Comparison of ENCODE assay signal across 30 mouse cellular contexts in genomic region chr10:97028776-97029175, GRCm38 (mm10).
DNase-seq lines count a peak whose midpoint lies in the region; ATAC-seq and TF ChIP-seq lines count a peak whose summit lies in the region.
"Had no signal": no experiment of that assay in that cellular context is flagged by ENCODE, and none has a peak within 500 bp of the region (broad histone marks: within the 10 kb centered on the region; RNA-seq: fewer than 3 reads in every experiment).

No protein-coding gene starts in this region.

- no peaks in the 10 kb centered on the region for H3K9me3 ChIP-seq in forebrain, embryonic 14.5 days (replicated peaks; ENCODE audit: control insufficient read depth, low read length)
- H3K9me3 ChIP-seq in forebrain, embryonic 15.5 days: no peaks in the 10 kb centered on the region
- H3K9me3 ChIP-seq in lung, embryonic 14.5 days (ENCODE audit: low read depth, low read length): no peaks in the 10 kb centered on the region
- H3K9me3 ChIP-seq in midbrain, postnatal 0 days (ENCODE audit: low read length): no peaks in the 10 kb centered on the region
- H3K9me3 ChIP-seq in midbrain, embryonic 15.5 days: no peaks in the 10 kb centered on the region
- H3K9me3 ChIP-seq: embryonic facial prominence, embryonic 10.5 days; embryonic facial prominence, embryonic 13.5 days; forebrain, embryonic 13.5 days; heart, embryonic 10.5 days; heart, embryonic 13.5 days; hindbrain, embryonic 12.5 days; hindbrain, embryonic 15.5 days; intestine, embryonic 15.5 days had no signal

- H3K36me3 ChIP-seq in forebrain, embryonic 14.5 days (ENCODE audit: control insufficient read depth, insufficient read depth, low read length): no peaks in the 10 kb centered on the region
- H3K36me3 ChIP-seq in forebrain, embryonic 15.5 days: no peaks in the 10 kb centered on the region
- H3K36me3 ChIP-seq in lung, embryonic 14.5 days (ENCODE audit: insufficient read depth): no peaks in the 10 kb centered on the region
- H3K36me3 ChIP-seq in midbrain, postnatal 0 days (ENCODE audit: insufficient read depth, low read length): no peaks in the 10 kb centered on the region
- no peaks in the 10 kb centered on the region for H3K36me3 ChIP-seq in midbrain, embryonic 15.5 days (replicated peaks)
- H3K36me3 ChIP-seq: embryonic facial prominence, embryonic 10.5 days; embryonic facial prominence, embryonic 13.5 days; G1E; heart, embryonic 10.5 days; heart, embryonic 13.5 days; hindbrain, embryonic 12.5 days; hindbrain, embryonic 15.5 days; intestine, embryonic 15.5 days had no signal

- TF ChIP-seq POLR2A in brain, embryonic 14.5 days (IDR thresholded peaks at IDR 0.05; ENCODE audit: borderline replicate concordance, extremely low read depth, insufficient read depth, insufficient read length, poor library complexity, severe bottlenecking): no peak

- peak; percentile 58 for DNase-seq in forebrain, embryonic 14.5 days (ENCODE audit: low spot score)
- DNase-seq in lung, embryonic 14.5 days: peak; percentile 2
- no peak for DNase-seq in lung, postnatal 4 days
- peak; percentile 68 for DNase-seq in midbrain, postnatal 0 days (ENCODE audit: low spot score)
- DNase-seq in brain, embryonic 14.5 days (ENCODE audit: low read depth): peak; percentile 69
- DNase-seq: adrenal gland, adult 8-10 months; adrenal gland, postnatal 25 days; B cell, adult 2 months; cerebellum, adult 18-20 months; cerebellum, adult 9-10 months; cerebellum, postnatal 25 days; embryo, embryonic 11 days; gastrocnemius, postnatal 10 days; gastrocnemius, postnatal 36 days; heart, adult 2 months; heart, postnatal 14 days; heart, postnatal 4 days had no signal

- H3K4me1 ChIP-seq in forebrain, embryonic 14.5 days (ENCODE audit: control insufficient read depth, insufficient read depth, low read length): no peaks in the 10 kb centered on the region
- no peaks in the 10 kb centered on the region for H3K4me1 ChIP-seq in forebrain, embryonic 15.5 days
- no peaks in the 10 kb centered on the region for H3K4me1 ChIP-seq in lung, embryonic 14.5 days (ENCODE audit: insufficient read depth)
- H3K4me1 ChIP-seq in midbrain, postnatal 0 days (ENCODE audit: insufficient read depth, low read length): no peaks in the 10 kb centered on the region
- no peaks in the 10 kb centered on the region for H3K4me1 ChIP-seq in midbrain, embryonic 15.5 days
- H3K4me1 ChIP-seq: embryonic facial prominence, embryonic 10.5 days; embryonic facial prominence, embryonic 13.5 days; forebrain, embryonic 13.5 days; heart, embryonic 10.5 days; heart, embryonic 13.5 days; hindbrain, embryonic 12.5 days; hindbrain, embryonic 15.5 days; intestine, embryonic 15.5 days had no signal

- TF ChIP-seq CTCF in lung, embryonic 14.5 days (IDR thresholded peaks at IDR 0.05; ENCODE audit: low read depth): no peak
- TF ChIP-seq CTCF in midbrain, postnatal 0 days (IDR thresholded peaks at IDR 0.05): no peak
- no peak for TF ChIP-seq CTCF in brain, embryonic 14.5 days (IDR thresholded peaks at IDR 0.05; ENCODE audit: borderline replicate concordance, extremely low read depth, insufficient read depth, insufficient read length)

- H3K27me3 ChIP-seq in forebrain, embryonic 14.5 days (replicated peaks; ENCODE audit: control insufficient read depth, insufficient read depth, low read length): no peaks in the 10 kb centered on the region
- H3K27me3 ChIP-seq in forebrain, embryonic 15.5 days: no peaks in the 10 kb centered on the region
- no peaks in the 10 kb centered on the region for H3K27me3 ChIP-seq in lung, embryonic 14.5 days (ENCODE audit: insufficient read depth, low read length)
- no peaks in the 10 kb centered on the region for H3K27me3 ChIP-seq in midbrain, postnatal 0 days (ENCODE audit: insufficient read depth, low read length)
- H3K27me3 ChIP-seq in midbrain, embryonic 15.5 days (replicated peaks): no peaks in the 10 kb centered on the region
- H3K27me3 ChIP-seq: CH12.LX; embryonic facial prominence, embryonic 13.5 days; forebrain, embryonic 13.5 days; heart, embryonic 13.5 days; hindbrain, embryonic 12.5 days; hindbrain, embryonic 15.5 days; intestine, embryonic 15.5 days had no signal

- H3K4me3 ChIP-seq in forebrain, embryonic 14.5 days (ENCODE audit: low read depth, low read length): no peak overlapping the region
- H3K4me3 ChIP-seq in forebrain, embryonic 15.5 days: no peak overlapping the region
- H3K4me3 ChIP-seq in lung, embryonic 14.5 days (ENCODE audit: low read depth, low read length): no peak overlapping the region
- no peak overlapping the region for H3K4me3 ChIP-seq in midbrain, postnatal 0 days (ENCODE audit: low read depth, low read length)
- H3K4me3 ChIP-seq in midbrain, embryonic 15.5 days: no peak overlapping the region
- H3K4me3 ChIP-seq: embryonic facial prominence, embryonic 10.5 days; embryonic facial prominence, embryonic 13.5 days; erythroblast, embryonic 14.5 days; forebrain, embryonic 13.5 days; heart, adult 2 months; heart, embryonic 10.5 days; heart, embryonic 13.5 days; hindbrain, embryonic 12.5 days; hindbrain, embryonic 15.5 days; intestine, embryonic 15.5 days had no signal

- no peak for ATAC-seq in forebrain, embryonic 14.5 days
- no peak for ATAC-seq in forebrain, embryonic 15.5 days (replicated peaks)
- ATAC-seq in lung, embryonic 14.5 days (ENCODE audit: insufficient read depth): no peak
- ATAC-seq in midbrain, postnatal 0 days (ENCODE audit: low FRiP score): no peak
- ATAC-seq in midbrain, embryonic 15.5 days (replicated peaks): no peak
- ATAC-seq: forebrain, embryonic 13.5 days; intestine, embryonic 15.5 days had no signal

- 69% methylated on average over 5 of the region's 5 CpGs for WGBS in forebrain, embryonic 14.5 days
- WGBS in forebrain, embryonic 15.5 days: 57% methylated on average over 5 of the region's 5 CpGs
- 69% methylated on average over 5 of the region's 5 CpGs for WGBS in lung, embryonic 14.5 days
- 78% methylated on average over 5 of the region's 5 CpGs for WGBS in midbrain, postnatal 0 days
- 81% methylated on average over 5 of the region's 5 CpGs for WGBS in midbrain, embryonic 15.5 days

- no peak overlapping the region for H3K9ac ChIP-seq in forebrain, embryonic 14.5 days (ENCODE audit: low read length)
- no peak overlapping the region for H3K9ac ChIP-seq in forebrain, embryonic 15.5 days (replicated peaks)
- no peak overlapping the region for H3K9ac ChIP-seq in lung, embryonic 14.5 days
- no peak overlapping the region for H3K9ac ChIP-seq in midbrain, postnatal 0 days (replicated peaks; ENCODE audit: low read length, poor library complexity, severe bottlenecking)
- H3K9ac ChIP-seq in midbrain, embryonic 15.5 days: no peak overlapping the region
- H3K9ac ChIP-seq: embryonic facial prominence, embryonic 13.5 days; forebrain, embryonic 13.5 days; heart, embryonic 13.5 days; hindbrain, embryonic 12.5 days; hindbrain, embryonic 15.5 days; intestine, embryonic 15.5 days had no signal

- no peak overlapping the region for H3K4me2 ChIP-seq in forebrain, embryonic 14.5 days (ENCODE audit: low read length)
- no peak overlapping the region for H3K4me2 ChIP-seq in forebrain, embryonic 15.5 days (replicated peaks)
- H3K4me2 ChIP-seq in lung, embryonic 14.5 days: no peak overlapping the region
- no peak overlapping the region for H3K4me2 ChIP-seq in midbrain, postnatal 0 days (ENCODE audit: low read depth, low read length, poor library complexity, severe bottlenecking)
- no peak overlapping the region for H3K4me2 ChIP-seq in midbrain, embryonic 15.5 days
- H3K4me2 ChIP-seq: embryonic facial prominence, embryonic 13.5 days; forebrain, embryonic 13.5 days; heart, embryonic 13.5 days; hindbrain, embryonic 12.5 days; hindbrain, embryonic 15.5 days; intestine, embryonic 15.5 days had no signal

- no peak overlapping the region for H3K27ac ChIP-seq in forebrain, embryonic 14.5 days (ENCODE audit: low read depth, low read length)
- no peak overlapping the region for H3K27ac ChIP-seq in forebrain, embryonic 15.5 days (replicated peaks)
- no peak overlapping the region for H3K27ac ChIP-seq in lung, embryonic 14.5 days (ENCODE audit: low read depth)
- H3K27ac ChIP-seq in midbrain, postnatal 0 days (ENCODE audit: low read depth, low read length): no peak overlapping the region
- H3K27ac ChIP-seq in midbrain, embryonic 15.5 days: no peak overlapping the region
- H3K27ac ChIP-seq: embryonic facial prominence, embryonic 10.5 days; embryonic facial prominence, embryonic 13.5 days; forebrain, embryonic 13.5 days; heart, adult 2 months; heart, embryonic 10.5 days; heart, embryonic 13.5 days; hindbrain, embryonic 12.5 days; hindbrain, embryonic 15.5 days; intestine, embryonic 15.5 days had no signal

Comparison
In these comparisons a context has a peak if more than half of its experiments do, and no peak if none do; other contexts are left out.
1. DNase-seq: peak in forebrain, embryonic 14.5 days (single experiment), lung, embryonic 14.5 days (single experiment), midbrain, postnatal 0 days (single experiment) and brain, embryonic 14.5 days (single experiment); none in lung, postnatal 4 days (0 of 2).